Mouse (Mus musculus) liver, adult 2 months (tissue): ENCODE measurements at regions not wholly inside any gene's neighbourhood (a gene's known extent, or its start where the extent isn't known, plus 50 kb on each side); places are given as distances from the start of the nearest gene placed in this dataset.

ENCODE experiments used
- DNase-seq: peaks from one replicate; pipeline ENCODE4 v3.0.0-alpha.2; 2011; ENCODE audit warnings: low read depth, low spot score; ENCODE audit errors: extremely low read depth
- H3K27ac ChIP-seq: fragments of 200-500 bp; replicated peaks from 2 replicates; pipeline ENCODE4 v1.5.1; 2012; ENCODE audit warnings: low read depth, mild to moderate bottlenecking, control low read depth, inconsistent platforms, low read length; ENCODE audit not compliant: insufficient read depth
- H3K27me3 ChIP-seq: fragments of 200-500 bp; 2 replicates; pipeline ENCODE4 v1.6.1; 2012; ENCODE audit warnings: mild to moderate bottlenecking, moderate library complexity, low read length, inconsistent platforms; ENCODE audit not compliant: control insufficient read depth, insufficient read depth
- H3K36me3 ChIP-seq: fragments of 200-500 bp; 2 replicates; pipeline ENCODE4 v1.6.1; 2012; ENCODE audit warnings: low read length, inconsistent platforms; ENCODE audit not compliant: control insufficient read depth, insufficient read depth
- H3K4me1 ChIP-seq: fragments of 200-500 bp; 2 replicates; pipeline ENCODE4 v1.6.1; 2011; ENCODE audit warnings: low read length; ENCODE audit not compliant: control insufficient read depth, insufficient read depth
- H3K4me3 ChIP-seq: fragments of 200-500 bp; 2 replicates; pipeline ENCODE4 v1.5.1; 2011; ENCODE audit warnings: low read depth, mild to moderate bottlenecking, control low read depth, low read length, moderate library complexity; ENCODE audit not compliant: insufficient read depth
- H3K79me2 ChIP-seq: fragments of 200-500 bp; 2 replicates; pipeline ENCODE4 v1.6.1; 2012; ENCODE audit warnings: inconsistent platforms, mild to moderate bottlenecking, low read length, moderate library complexity; ENCODE audit not compliant: control insufficient read depth, insufficient read depth
- H3K9ac ChIP-seq: fragments of 200-500 bp; 2 replicates; pipeline ENCODE4 v1.6.1; 2012; ENCODE audit warnings: low read depth, mild to moderate bottlenecking, control low read depth, inconsistent platforms, low read length
- CTCF ChIP-seq: fragments of 200-500 bp; IDR thresholded peaks from 2 replicates; pipeline ENCODE4 v1.5.1; 2011; ENCODE audit warnings: low read depth, low read length, control low read depth
- POLR2A ChIP-seq: fragments of 200-500 bp; IDR thresholded peaks from 2 replicates; pipeline ENCODE4 v1.6.1; 2011; ENCODE audit warnings: low read length, control low read depth; ENCODE audit not compliant: insufficient read depth; ENCODE audit errors: extremely low read depth
- WGBS: fragments of 180-500 bp; shearing (Covaris S2); methylation state at CpG from one replicate; pipeline ENCODE4 v1.1.7; 2018; 5-methylcytosine and 5-hydroxymethylcytosine counted together

GRCm38 (mm10) chr8:25361420-25361819 lies 537.3 kb upstream of the Adam5 start:
- Histone ChIP-seq H3K27me3 (no peaks in the 10 kb centered on the region), H3K36me3 (no peaks in the 10 kb centered on the region), H3K4me1 (no peaks in the 10 kb centered on the region), H3K79me2 (no peaks in the 10 kb centered on the region), H3K9ac (no peak overlapping the region), H3K4me3 (no peak overlapping the region), H3K27ac (no peak overlapping the region)
- TF ChIP-seq POLR2A: no peak
- TF ChIP-seq CTCF: peak; percentile 44
- WGBS: 90% methylated on average over 5 of the region's 5 CpGs
- no peak for DNase-seq

- 88% methylated on average over 12 of the region's 12 CpGs for WGBS
- no peak for DNase-seq
- Histone ChIP-seq H3K27ac (no peak overlapping the region), H3K4me3 (no peak overlapping the region), H3K27me3 (no peaks in the 10 kb centered on the region; the same call in 1 of the 2 replicates), H3K36me3 (no peaks in the 10 kb centered on the region), H3K9ac (no peak overlapping the region), H3K4me1 (no peaks in the 10 kb centered on the region), H3K79me2 (no peaks in the 10 kb centered on the region)
- TF ChIP-seq POLR2A: no peak
- no peak for TF ChIP-seq CTCF
These were observed 534.5 kb upstream of the Adam5 start for GRCm38 (mm10) chr8:25358539-25359165.

- H3K79me2 ChIP-seq: no peaks in the 10 kb centered on the region
- no peak overlapping the region for H3K9ac ChIP-seq
- H3K4me1 ChIP-seq: no peaks in the 10 kb centered on the region
- no peaks in the 10 kb centered on the region for H3K36me3 ChIP-seq
- no peak for DNase-seq
- H3K27me3 ChIP-seq: no peaks in the 10 kb centered on the region; the same call in 1 of the 2 replicates
- H3K27ac ChIP-seq: no peak overlapping the region
- H3K4me3 ChIP-seq: no peak overlapping the region
- WGBS: 22% methylated on average over 27 of the region's 27 CpGs
- TF ChIP-seq POLR2A (no peak), CTCF (no peak)
These were observed 529.9 kb upstream of the Adam5 start for GRCm38 (mm10) chr8:25353822-25354770.

GRCm38 (mm10) chr8:25353405-25353804 lies 529.2 kb upstream of the Adam5 start:
- TF ChIP-seq CTCF (no peak), POLR2A (no peak)
- Histone ChIP-seq H3K36me3 (no peaks in the 10 kb centered on the region), H3K4me3 (no peak overlapping the region), H3K27me3 (no peaks in the 10 kb centered on the region; the same call in 1 of the 2 replicates), H3K79me2 (no peaks in the 10 kb centered on the region), H3K27ac (no peak overlapping the region), H3K4me1 (no peaks in the 10 kb centered on the region), H3K9ac (no peak overlapping the region)
- no peak for DNase-seq
- 62% methylated on average over 7 of the region's 7 CpGs for WGBS

- no peak overlapping the region for H3K4me3 ChIP-seq
- no peaks in the 10 kb centered on the region for H3K4me1 ChIP-seq
- H3K27me3 ChIP-seq: no peaks in the 10 kb centered on the region
- no peak overlapping the region for H3K27ac ChIP-seq
- TF ChIP-seq POLR2A (no peak), CTCF (no peak)
- WGBS: 85% methylated on average over 10 of the region's 10 CpGs
- H3K79me2 ChIP-seq: no peaks in the 10 kb centered on the region
- peak; percentile 10 for DNase-seq
- no peak overlapping the region for H3K9ac ChIP-seq
- H3K36me3 ChIP-seq: no peaks in the 10 kb centered on the region
These were observed 524.0 kb upstream of the Adam5 start for GRCm38 (mm10) chr8:25348003-25348683.
